Mouse (Mus musculus) G1E (cell line): ENCODE results near the gene Cntrob.

ENCODE experiments used
- CTCF ChIP-seq: IDR thresholded peaks from 2 replicates; pipeline ENCODE4 v1.5.1; 2012; ENCODE audit warnings: low read depth, low read length, inconsistent platforms, mixed read lengths
- GATA1 ChIP-seq: IDR thresholded peaks from 2 replicates; pipeline ENCODE4 v1.6.1; 2012; ENCODE audit warnings: borderline replicate concordance, low read length, inconsistent platforms, mixed read lengths
- POLR2AphosphoS5 ChIP-seq: IDR thresholded peaks from 2 replicates; pipeline ENCODE4 v1.6.1; 2012; ENCODE audit warnings: low read depth, low read length, inconsistent platforms; ENCODE audit not compliant: insufficient replicate concordance
- TAL1 ChIP-seq: conservative IDR thresholded peaks from 2 replicates; pipeline ENCODE4 v1.6.1; 2012; ENCODE audit warnings: low read depth, low read length, inconsistent platforms, mixed read lengths

DNA sequence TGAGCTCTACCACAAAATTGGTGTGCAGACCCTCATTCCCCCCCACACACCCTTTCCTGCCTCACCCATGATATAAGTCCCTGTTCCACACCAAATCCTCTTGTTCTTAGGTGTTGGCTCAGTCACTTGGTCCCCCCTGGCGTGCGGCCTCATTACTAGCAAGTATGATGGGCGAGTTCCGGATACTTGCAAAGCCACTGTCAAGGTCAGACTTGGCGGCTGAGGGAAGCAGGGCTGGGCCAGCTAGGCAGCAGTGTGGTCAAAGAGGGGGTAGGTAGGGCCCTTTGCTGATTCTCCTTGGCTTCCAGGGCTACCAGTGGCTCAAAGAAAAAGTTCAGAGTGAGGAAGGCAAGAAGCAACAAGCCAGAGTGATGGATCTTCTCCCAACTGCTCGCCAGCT, 7.6 kb upstream of the Cntrob start:
- TF ChIP-seq CTCF (no peak), TAL1 (no peak), GATA1 (no peak), POLR2AphosphoS5 (no peak)
